In the genomic region with DNA sequence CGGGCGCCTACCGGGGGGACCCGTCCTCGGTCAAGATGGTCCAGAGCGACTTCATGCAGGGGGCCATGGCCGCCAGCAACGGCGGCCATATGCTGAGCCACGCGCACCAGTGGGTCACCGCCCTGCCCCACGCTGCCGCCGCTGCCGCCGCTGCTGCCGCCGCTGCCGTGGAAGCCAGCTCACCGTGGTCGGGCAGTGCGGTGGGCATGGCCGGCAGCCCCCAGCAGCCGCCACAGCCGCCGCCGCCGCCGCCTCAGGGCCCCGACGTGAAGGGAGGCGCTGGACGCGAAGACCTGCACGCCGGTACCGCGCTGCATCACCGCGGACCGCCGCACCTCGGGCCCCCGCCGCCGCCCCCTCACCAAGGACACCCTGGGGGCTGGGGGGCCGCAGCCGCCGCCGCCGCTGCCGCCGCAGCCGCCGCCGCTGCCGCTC, we compare ENCODE assay signal across 11 mouse cellular contexts. TPM values are rescaled to one million over a fixed set of nuclear protein-coding genes. Genes with fewer than 3 reads are reported as not detected.
A peak's percentile ranks its signal among the peaks of the same experiment; 100 is the strongest.
DNase-seq lines count a peak whose midpoint lies in the region; ATAC-seq lines count a peak whose summit lies in the region.
"Had no signal": no experiment of that assay in that cellular context is flagged by ENCODE, and none has a peak within 500 bp of the region (broad histone marks: within the 10 kb centered on the region; RNA-seq: fewer than 3 reads in every experiment).

No protein-coding gene starts in this region.

- peak overlapping the region; percentile 89 for H3K4me2 ChIP-seq in heart, embryonic 16.5 days (ENCODE audit: low read depth, low read length)
- H3K4me2 ChIP-seq in hindbrain, embryonic 14.5 days (replicated peaks) = peak overlapping the region; percentile 99
- peak overlapping the region; percentile 90 for H3K4me2 ChIP-seq in midbrain, embryonic 14.5 days (ENCODE audit: low read length)

- no peak overlapping the region for H3K27ac ChIP-seq in heart, embryonic 16.5 days (ENCODE audit: low read length)
- peak overlapping the region; percentile 91 for H3K27ac ChIP-seq in embryonic facial prominence, embryonic 10.5 days (replicated peaks)
- peak overlapping the region; percentile 98 for H3K27ac ChIP-seq in hindbrain, embryonic 14.5 days
- peak overlapping the region; percentile 99 for H3K27ac ChIP-seq in midbrain, embryonic 14.5 days (replicated peaks; ENCODE audit: low read depth, low read length)

- H3K27me3 ChIP-seq in heart, embryonic 16.5 days (ENCODE audit: control insufficient read depth, insufficient read depth, low read length) = peaks cover 79% of the 10 kb centered on the region
- H3K27me3 ChIP-seq in embryonic facial prominence, embryonic 10.5 days (replicated peaks; ENCODE audit: low read depth, poor library complexity, severe bottlenecking) = peaks cover 97% of the 10 kb centered on the region
- H3K27me3 ChIP-seq in hindbrain, embryonic 14.5 days (ENCODE audit: control insufficient read depth, insufficient read depth, low read length) = no peaks in the 10 kb centered on the region
- no peaks in the 10 kb centered on the region for H3K27me3 ChIP-seq in midbrain, embryonic 14.5 days (ENCODE audit: control insufficient read depth, insufficient read depth, low read length)

- H3K36me3 ChIP-seq in heart, embryonic 16.5 days (ENCODE audit: control insufficient read depth, insufficient read depth) = no peaks in the 10 kb centered on the region
- peaks cover 22% of the 10 kb centered on the region for H3K36me3 ChIP-seq in embryonic facial prominence, embryonic 10.5 days (replicated peaks)
- peaks cover 24% of the 10 kb centered on the region for H3K36me3 ChIP-seq in hindbrain, embryonic 14.5 days (replicated peaks; ENCODE audit: control insufficient read depth, insufficient read depth)
- H3K36me3 ChIP-seq in midbrain, embryonic 14.5 days (ENCODE audit: control insufficient read depth, insufficient read depth, low read length) = peaks cover 31% of the 10 kb centered on the region
- H3K36me3 ChIP-seq: G1E had no signal

- no peaks in the 10 kb centered on the region for H3K9me3 ChIP-seq in heart, embryonic 16.5 days (replicated peaks; ENCODE audit: control insufficient read depth, low read length)
- no peaks in the 10 kb centered on the region for H3K9me3 ChIP-seq in embryonic facial prominence, embryonic 10.5 days
- no peaks in the 10 kb centered on the region for H3K9me3 ChIP-seq in hindbrain, embryonic 14.5 days (ENCODE audit: control insufficient read depth, low read length)
- H3K9me3 ChIP-seq in midbrain, embryonic 14.5 days (ENCODE audit: control insufficient read depth, low read length) = no peaks in the 10 kb centered on the region

- peaks cover 35% of the 10 kb centered on the region for H3K4me1 ChIP-seq in heart, embryonic 16.5 days (ENCODE audit: control insufficient read depth, insufficient read depth, low read length)
- peaks cover 40% of the 10 kb centered on the region for H3K4me1 ChIP-seq in embryonic facial prominence, embryonic 10.5 days
- H3K4me1 ChIP-seq in hindbrain, embryonic 14.5 days (replicated peaks; ENCODE audit: control insufficient read depth, insufficient read depth, low read length) = peaks cover 6% of the 10 kb centered on the region; the same call in 1 of the 2 replicates
- H3K4me1 ChIP-seq in midbrain, embryonic 14.5 days (ENCODE audit: control insufficient read depth, insufficient read depth, low read length) = peaks cover 4% of the 10 kb centered on the region; the same call in 1 of the 2 replicates

- WGBS in heart, embryonic 16.5 days = under 1% methylated on average over 56 of the region's 58 CpGs
- WGBS in embryonic facial prominence, embryonic 10.5 days = under 1% methylated on average over 58 of the region's 58 CpGs
- under 1% methylated on average over 50 of the region's 58 CpGs for WGBS in hindbrain, embryonic 14.5 days
- WGBS in midbrain, embryonic 14.5 days = 0% methylated on average over 56 of the region's 58 CpGs

- ATAC-seq in heart, embryonic 16.5 days (replicated peaks; ENCODE audit: extremely low read depth, insufficient read depth, low FRiP score) = no peak
- no peak for ATAC-seq in hindbrain, embryonic 14.5 days (ENCODE audit: low FRiP score)
- ATAC-seq in midbrain, embryonic 14.5 days (ENCODE audit: low FRiP score, low TSS enrichment) = no peak

- no peak for DNase-seq in heart, adult 18-20 months
- DNase-seq in embryonic facial prominence, embryonic 10.5 days (ENCODE audit: low spot score) = peak; percentile 57
- DNase-seq in hindbrain, embryonic 14.5 days (ENCODE audit: low spot score) = no peak
- peak; percentile 66 for DNase-seq in midbrain, embryonic 14.5 days
- DNase-seq in urinary bladder, postnatal 4 days (ENCODE audit: low spot score in 2 of 2) = no peak
- no peak for DNase-seq in adrenal gland, postnatal 25 days
- no peak for DNase-seq in cerebellum, adult 8-10 months
- DNase-seq: layer of hippocampus, adult 9-11 months had no signal

- peak overlapping the region; percentile 29; the same call in 1 of the 2 replicates for H3K9ac ChIP-seq in heart, embryonic 16.5 days (ENCODE audit: low read length)
- H3K9ac ChIP-seq in hindbrain, embryonic 14.5 days = peak overlapping the region; percentile 85
- peak overlapping the region; percentile 100 for H3K9ac ChIP-seq in midbrain, embryonic 14.5 days (replicated peaks; ENCODE audit: low read length)

- peak overlapping the region; percentile 57 for H3K4me3 ChIP-seq in heart, embryonic 16.5 days (ENCODE audit: low read length)
- H3K4me3 ChIP-seq in embryonic facial prominence, embryonic 10.5 days = peak overlapping the region; percentile 74
- peak overlapping the region; percentile 89 for H3K4me3 ChIP-seq in hindbrain, embryonic 14.5 days (replicated peaks; ENCODE audit: low read length)
- peak overlapping the region; percentile 92 for H3K4me3 ChIP-seq in midbrain, embryonic 14.5 days (replicated peaks; ENCODE audit: low read depth, low read length)

RNA-seq across cellular contexts. Expression of gene Pou3f3, which starts 1.8 kb away (rescaled TPM):
- 0.02 TPM in 1 of 2 replicates, not detected in the other for polyA plus RNA-seq in heart, embryonic 16.5 days (2015; fragmentation: Nextera tagmentation; extraction: Ambion mirVana)
- total RNA-seq in heart, adult 18-20 months (2021) = under 1 TPM in 1 of 2 experiments, not detected in 1; 0.03 TPM
- 6.8 and 7.5 TPM in 2 replicates for polyA plus RNA-seq in embryonic facial prominence, embryonic 10.5 days (2016; fragmentation: Nextera tagmentation; extraction: Ambion mirVana)
- polyA plus RNA-seq in hindbrain, embryonic 14.5 days (2014; fragmentation: Nextera tagmentation; extraction: Ambion mirVana) = 10.6 and 11.5 TPM in 2 replicates
- 20.0 and 24.5 TPM in 2 replicates for polyA plus RNA-seq in midbrain, embryonic 14.5 days (2014; fragmentation: Nextera tagmentation; extraction: Ambion mirVana)
- total RNA-seq in adrenal gland, postnatal 25 days (2021) = 0.09 TPM in 1 of 2 replicates, not detected in the other
- total RNA-seq: common myeloid progenitor, adult 5-6 weeks had no signal
- polyA plus RNA-seq: G1E had no signal

Comparison
In these comparisons a context has a peak if more than half of its experiments do, and no peak if none do; other contexts are left out.
1. H3K9ac ChIP-seq: peak in every context shown above with its lines; median percentile 100 in midbrain, embryonic 14.5 days; 85 in hindbrain, embryonic 14.5 days; 29 in heart, embryonic 16.5 days.
2. DNase-seq: peak in embryonic facial prominence, embryonic 10.5 days (single experiment) and midbrain, embryonic 14.5 days (single experiment); none in heart, adult 18-20 months (0 of 2), hindbrain, embryonic 14.5 days (single experiment), urinary bladder, postnatal 4 days (0 of 2), adrenal gland, postnatal 25 days (single experiment) and cerebellum, adult 8-10 months (single experiment).
3. Peak in every context shown above with its lines, with median percentiles within 50 percentile points of each other: H3K4me2 ChIP-seq and H3K4me3 ChIP-seq.